Mouse (Mus musculus): ENCODE results near the gene Ift43. TPM values are rescaled to one million over a fixed set of nuclear protein-coding genes. Genes with fewer than 3 reads are reported as not detected.

Gene Ift43
- polyA plus RNA-seq, 1 experiment from 2014 or later: 72.9 TPM

- Histone ChIP-seq H3K9me3 (no peaks in the 10 kb centered on the region), H3K4me1 (replicated peaks) (no peaks in the 10 kb centered on the region), H3K4me3 (no peak overlapping the region), H3K36me3 (peaks cover 40% of the 10 kb centered on the region), H3K9ac (no peak overlapping the region), H3K27ac (no peak overlapping the region), H3K4me2 (no peak overlapping the region), H3K27me3 (no peaks in the 10 kb centered on the region)
- ATAC-seq (ENCODE audit: low FRiP score): no peak
- 97% methylated on average over 1 of the region's 1 CpGs for WGBS
Measured at GRCm38 (mm10) chr12:86142389-86142788, 60.0 kb downstream of the Ift43 start.

- no peak overlapping the region for H3K27ac ChIP-seq
- no peak for ATAC-seq (ENCODE audit: low FRiP score)
- 89% methylated on average over 3 of the region's 3 CpGs for WGBS
Measured at GRCm38 (mm10) chr12:86146246-86146645, 63.9 kb downstream of the Ift43 start.

GRCm38 (mm10) chr12:86148271-86148670 lies 65.9 kb downstream of the Ift43 start:
- 88% methylated on average over 6 of the region's 6 CpGs for WGBS
- H3K9ac ChIP-seq: no peak overlapping the region
- ATAC-seq (ENCODE audit: low FRiP score): no peak
- H3K4me3 ChIP-seq: no peak overlapping the region
- H3K9me3 ChIP-seq: no peaks in the 10 kb centered on the region
- no peak overlapping the region for H3K4me2 ChIP-seq
- H3K36me3 ChIP-seq: peaks cover 23% of the 10 kb centered on the region
- peaks cover 15% of the 10 kb centered on the region for H3K4me1 ChIP-seq (replicated peaks)
- no peak overlapping the region for H3K27ac ChIP-seq
- no peaks in the 10 kb centered on the region for H3K27me3 ChIP-seq

More at GRCm38 (mm10) chr12:86146246-86146645, 63.9 kb downstream of the Ift43 start:
- Histone ChIP-seq H3K4me3 (no peak overlapping the region), H3K27me3 (no peaks in the 10 kb centered on the region), H3K4me1 (replicated peaks) (no peaks in the 10 kb centered on the region; the same call in 1 of the 2 replicates), H3K36me3 (peaks cover 25% of the 10 kb centered on the region), H3K9me3 (no peaks in the 10 kb centered on the region), H3K4me2 (no peak overlapping the region), H3K9ac (no peak overlapping the region)

GRCm38 (mm10) chr12:86149087-86149486 lies 66.7 kb downstream of the Ift43 start:
- WGBS: 89% methylated on average over 6 of the region's 6 CpGs
- Histone ChIP-seq H3K27ac (no peak overlapping the region), H3K9ac (no peak overlapping the region), H3K9me3 (no peaks in the 10 kb centered on the region), H3K27me3 (0 out of 2 replicates have a peak, but pooled peaks cover 3% of the 10 kb centered on the region), H3K4me3 (no peak overlapping the region), H3K4me1 (replicated peaks) (peaks cover 23% of the 10 kb centered on the region), H3K4me2 (no peak overlapping the region), H3K36me3 (peaks cover 20% of the 10 kb centered on the region)
- ATAC-seq (ENCODE audit: low FRiP score): no peak

DNA sequence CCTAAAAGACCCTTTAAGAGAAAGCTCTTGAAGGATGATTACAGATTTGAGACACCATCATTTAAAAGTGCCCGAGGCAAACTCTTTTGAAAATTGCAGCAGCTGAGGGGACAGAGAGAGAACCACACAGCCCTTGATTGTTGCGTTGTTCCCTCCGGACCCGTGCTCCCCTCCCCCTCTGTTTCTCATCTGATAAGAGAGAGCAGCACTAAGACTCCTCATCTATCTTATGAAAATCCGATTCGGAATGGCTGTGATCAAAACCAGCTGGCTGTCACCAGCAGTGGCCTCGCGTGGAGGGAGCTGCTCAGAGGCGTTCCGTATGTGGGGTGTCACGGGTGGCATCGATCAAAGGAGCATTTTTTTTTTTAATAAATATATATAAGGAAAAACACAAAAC lies 69.6 kb downstream of the Ift43 start:
- Histone ChIP-seq H3K27ac (no peak overlapping the region), H3K4me1 (replicated peaks) (peaks cover 29% of the 10 kb centered on the region), H3K36me3 (peaks cover 15% of the 10 kb centered on the region), H3K27me3 (0 out of 2 replicates have a peak, but pooled peaks cover 3% of the 10 kb centered on the region), H3K9me3 (no peaks in the 10 kb centered on the region), H3K9ac (no peak overlapping the region), H3K4me2 (no peak overlapping the region), H3K4me3 (no peak overlapping the region)
- 46% methylated on average over 12 of the region's 12 CpGs for WGBS
- no peak for ATAC-seq (ENCODE audit: low FRiP score)

GRCm38 (mm10) chr12:86153213-86153957 lies 71.0 kb downstream of the Ift43 start:
- H3K9me3 ChIP-seq: no peaks in the 10 kb centered on the region
- H3K27me3 ChIP-seq: 0 out of 2 replicates have a peak, but pooled peaks cover 3% of the 10 kb centered on the region
- H3K27ac ChIP-seq: peak overlapping the region; percentile 44
- no peak overlapping the region for H3K4me2 ChIP-seq
- no peak overlapping the region for H3K9ac ChIP-seq
- no peak for ATAC-seq (ENCODE audit: low FRiP score)
- no peak overlapping the region for H3K4me3 ChIP-seq
- 35% methylated on average over 12 of the region's 12 CpGs for WGBS
- H3K36me3 ChIP-seq: peaks cover 12% of the 10 kb centered on the region
- H3K4me1 ChIP-seq (replicated peaks): peaks cover 36% of the 10 kb centered on the region

GRCm38 (mm10) chr12:86155176-86155575 lies 72.8 kb downstream of the Ift43 start:
- H3K4me1 ChIP-seq (replicated peaks): peaks cover 49% of the 10 kb centered on the region
- ATAC-seq (ENCODE audit: low FRiP score): no peak

DNA sequence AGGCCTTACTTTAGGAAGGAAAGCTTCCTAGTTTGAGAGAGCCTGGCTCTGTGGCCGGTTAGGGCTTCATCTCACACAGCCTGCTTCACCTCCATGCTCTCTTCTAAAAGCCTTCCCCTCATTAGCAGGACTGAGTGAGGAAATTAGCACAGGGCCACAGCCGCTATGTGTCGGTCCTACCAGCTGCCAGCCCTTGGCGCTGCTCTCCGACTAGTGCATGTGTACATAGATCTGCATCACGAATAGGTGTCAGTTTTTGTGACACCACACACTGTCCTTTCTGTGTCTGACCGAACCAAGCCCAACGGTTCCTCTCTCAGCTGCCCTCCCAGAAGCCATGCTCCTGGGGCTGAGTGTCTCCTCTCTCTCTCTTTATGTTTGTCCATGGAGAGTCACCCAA lies 74.8 kb downstream of the Ift43 start:
- peaks cover 10% of the 10 kb centered on the region; the same call in 1 of the 2 replicates for H3K27me3 ChIP-seq
- no peak for ATAC-seq (ENCODE audit: low FRiP score)
- no peak overlapping the region for H3K4me3 ChIP-seq
- no peak overlapping the region for H3K9ac ChIP-seq
- H3K27ac ChIP-seq: no peak overlapping the region
- 83% methylated on average over 8 of the region's 8 CpGs for WGBS
- no peak overlapping the region for H3K4me2 ChIP-seq
- no peaks in the 10 kb centered on the region for H3K9me3 ChIP-seq
- H3K4me1 ChIP-seq (replicated peaks): peaks cover 45% of the 10 kb centered on the region
- peaks cover 16% of the 10 kb centered on the region for H3K36me3 ChIP-seq

More at GRCm38 (mm10) chr12:86155176-86155575, 72.8 kb downstream of the Ift43 start:
- Histone ChIP-seq H3K36me3 (peaks cover 7% of the 10 kb centered on the region), H3K4me2 (no peak overlapping the region), H3K9me3 (no peaks in the 10 kb centered on the region), H3K9ac (no peak overlapping the region), H3K27ac (no peak overlapping the region), H3K27me3 (peaks cover 3% of the 10 kb centered on the region; the same call in 1 of the 2 replicates), H3K4me3 (no peak overlapping the region)
- 83% methylated on average over 8 of the region's 8 CpGs for WGBS

GRCm38 (mm10) chr12:86157894-86158444 lies 75.6 kb downstream of the Ift43 start:
- no peak for ATAC-seq (ENCODE audit: low FRiP score)
- no peak overlapping the region for H3K4me3 ChIP-seq
- WGBS: 26% methylated on average over 8 of the region's 8 CpGs

GRCm38 (mm10) chr12:86158689-86159483 lies 76.5 kb downstream of the Ift43 start:
- Histone ChIP-seq H3K4me3 (no peak overlapping the region), H3K4me2 (no peak overlapping the region), H3K36me3 (peaks cover 16% of the 10 kb centered on the region), H3K4me1 (replicated peaks) (peaks cover 43% of the 10 kb centered on the region), H3K27ac (no peak overlapping the region), H3K9ac (no peak overlapping the region; the same call in 1 of the 2 replicates), H3K27me3 (peaks cover 10% of the 10 kb centered on the region; the same call in 1 of the 2 replicates), H3K9me3 (no peaks in the 10 kb centered on the region)
- ATAC-seq (ENCODE audit: low FRiP score): no peak
- 71% methylated on average over 20 of the region's 20 CpGs for WGBS

More at GRCm38 (mm10) chr12:86157894-86158444, 75.6 kb downstream of the Ift43 start:
- Histone ChIP-seq H3K27ac (0 out of 2 replicates have a peak overlapping the region, but pooled peaks have one; percentile 18), H3K36me3 (peaks cover 16% of the 10 kb centered on the region), H3K4me2 (no peak overlapping the region), H3K27me3 (peaks cover 10% of the 10 kb centered on the region; the same call in 1 of the 2 replicates), H3K9ac (no peak overlapping the region), H3K4me1 (replicated peaks) (peaks cover 43% of the 10 kb centered on the region), H3K9me3 (no peaks in the 10 kb centered on the region)

DNA sequence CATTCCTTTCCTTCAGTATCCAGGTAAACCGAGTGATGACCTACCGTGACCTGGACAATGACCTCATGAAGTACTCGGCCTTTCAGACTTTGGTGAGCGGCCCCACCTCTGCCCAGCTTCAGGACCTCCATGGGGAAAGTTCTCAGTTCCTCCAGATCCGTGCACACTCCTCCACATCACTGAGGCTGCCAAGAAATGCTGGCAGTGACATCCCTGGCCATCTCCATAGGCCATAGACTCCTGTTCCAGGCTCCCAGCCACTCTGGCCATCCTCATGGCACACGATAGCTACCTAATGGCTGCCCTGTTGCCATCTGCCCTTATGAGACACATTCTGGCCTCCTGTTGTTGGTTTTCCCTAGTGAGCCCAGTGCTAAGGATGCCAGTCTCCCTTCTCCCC lies 79.1 kb downstream of the Ift43 start:
- 95% methylated on average over 6 of the region's 6 CpGs for whole genome bisulfite sequencing
- Histone ChIP-seq H3K36me3 (peaks cover 16% of the 10 kb centered on the region), H3K27me3 (peaks cover 11% of the 10 kb centered on the region; the same call in 1 of the 2 replicates), H3K4me2 (no peak overlapping the region), H3K9ac (no peak overlapping the region), H3K9me3 (no peaks in the 10 kb centered on the region), H3K4me3 (no peak overlapping the region), H3K4me1 (replicated peaks) (peaks cover 46% of the 10 kb centered on the region), H3K27ac (no peak overlapping the region)
- ATAC-seq (ENCODE audit: low FRiP score): no peak

DNA sequence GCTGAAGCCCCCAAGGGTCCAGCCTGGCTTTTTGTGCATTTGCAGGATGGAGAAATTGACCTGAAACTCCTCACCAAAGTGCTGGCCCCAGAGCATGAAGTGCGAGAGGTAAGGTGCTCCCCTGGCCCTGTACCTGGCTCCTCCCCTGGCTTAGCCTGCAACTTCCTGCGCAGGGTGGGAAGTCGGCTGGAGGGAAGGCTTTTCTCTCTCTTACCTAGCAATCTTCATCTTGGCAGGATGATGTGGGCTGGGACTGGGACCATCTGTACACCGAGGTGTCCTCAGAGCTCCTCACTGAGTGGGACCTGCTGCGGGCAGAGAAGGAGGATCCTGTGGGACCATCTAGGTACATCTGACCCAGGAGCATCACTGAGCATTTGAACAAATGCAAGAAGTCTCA lies 79.6 kb downstream of the Ift43 start:
- no peak overlapping the region for H3K4me3 ChIP-seq
- WGBS: 91% methylated on average over 5 of the region's 5 CpGs
- ATAC-seq (ENCODE audit: low FRiP score): no peak
- H3K27me3 ChIP-seq: peaks cover 11% of the 10 kb centered on the region; the same call in 1 of the 2 replicates
- H3K36me3 ChIP-seq: peaks cover 16% of the 10 kb centered on the region
- H3K4me2 ChIP-seq: no peak overlapping the region
- no peak overlapping the region for H3K9ac ChIP-seq
- no peak overlapping the region for H3K27ac ChIP-seq
- H3K4me1 ChIP-seq (replicated peaks): peaks cover 50% of the 10 kb centered on the region
- H3K9me3 ChIP-seq: no peaks in the 10 kb centered on the region
